Mouse (Mus musculus) ES-Bruce4 (cell line): ENCODE data around the gene Ppp1r1b. TPM values are rescaled to one million over a fixed set of nuclear protein-coding genes. Genes with fewer than 3 reads are reported as not detected.
A peak's percentile ranks its signal among the peaks of the same experiment; 100 is the strongest.

Source experiments
- H3K27ac ChIP-seq: 2 replicates; pipeline ENCODE4 v1.5.1; 2012; ENCODE audit warnings: low read length, inconsistent platforms; ENCODE audit not compliant: insufficient read depth
- H3K27me3 ChIP-seq: 2 replicates; pipeline ENCODE4 v1.6.1; 2012; ENCODE audit warnings: mild to moderate bottlenecking, low read length, inconsistent platforms; ENCODE audit not compliant: control insufficient read depth, poor library complexity, insufficient read depth, severe bottlenecking
- H3K36me3 ChIP-seq: 2 replicates; pipeline ENCODE4 v1.6.1; 2012; ENCODE audit warnings: inconsistent platforms, mild to moderate bottlenecking, low read length, moderate library complexity; ENCODE audit not compliant: control insufficient read depth, poor library complexity, insufficient read depth, severe bottlenecking
- H3K4me1 ChIP-seq: one replicate; pipeline ENCODE4 v1.8.1; 2011; ENCODE audit warnings: low read length; ENCODE audit not compliant: control insufficient read depth, insufficient read depth
- H3K4me3 ChIP-seq: 2 replicates; pipeline ENCODE4 v1.5.1; 2011; ENCODE audit warnings: low read depth, mild to moderate bottlenecking, low read length
- H3K9ac ChIP-seq: 2 replicates; pipeline ENCODE4 v1.6.1; 2012; ENCODE audit warnings: low read depth, mild to moderate bottlenecking, inconsistent platforms; ENCODE audit not compliant: poor library complexity, severe bottlenecking
- H3K9me3 ChIP-seq: replicated peaks from 2 replicates; pipeline ENCODE4 v1.6.1; 2012; ENCODE audit warnings: mild to moderate bottlenecking, low read length, inconsistent platforms; ENCODE audit not compliant: control insufficient read depth, poor library complexity, insufficient read depth, severe bottlenecking
- CTCF ChIP-seq: IDR thresholded peaks from one replicate; pipeline ENCODE4 v1.8.1; 2011; ENCODE audit warnings: low read depth, low read length
- EP300 ChIP-seq: IDR thresholded peaks from 2 replicates; pipeline ENCODE4 v1.6.1; 2011; ENCODE audit warnings: low read depth, low read length; ENCODE audit not compliant: insufficient read depth
- POLR2A ChIP-seq: IDR thresholded peaks from one replicate; pipeline ENCODE4 v1.8.1; 2011; ENCODE audit warnings: low read length; ENCODE audit not compliant: insufficient read depth
- polyA plus RNA-seq: library from polyadenylated mRNA; stranded (reverse); fragments of >200 nt; gene quantifications from 2 replicates; pipeline ENCODE4 v1.2.4, GENCODE M21; 2011; ENCODE audit warnings: low read depth; ENCODE audit not compliant: missing spikeins, insufficient read depth, insufficient read length

The Ppp1r1b gene
- polyA plus RNA-seq, 1 experiment, result 1.5 TPM

DNA sequence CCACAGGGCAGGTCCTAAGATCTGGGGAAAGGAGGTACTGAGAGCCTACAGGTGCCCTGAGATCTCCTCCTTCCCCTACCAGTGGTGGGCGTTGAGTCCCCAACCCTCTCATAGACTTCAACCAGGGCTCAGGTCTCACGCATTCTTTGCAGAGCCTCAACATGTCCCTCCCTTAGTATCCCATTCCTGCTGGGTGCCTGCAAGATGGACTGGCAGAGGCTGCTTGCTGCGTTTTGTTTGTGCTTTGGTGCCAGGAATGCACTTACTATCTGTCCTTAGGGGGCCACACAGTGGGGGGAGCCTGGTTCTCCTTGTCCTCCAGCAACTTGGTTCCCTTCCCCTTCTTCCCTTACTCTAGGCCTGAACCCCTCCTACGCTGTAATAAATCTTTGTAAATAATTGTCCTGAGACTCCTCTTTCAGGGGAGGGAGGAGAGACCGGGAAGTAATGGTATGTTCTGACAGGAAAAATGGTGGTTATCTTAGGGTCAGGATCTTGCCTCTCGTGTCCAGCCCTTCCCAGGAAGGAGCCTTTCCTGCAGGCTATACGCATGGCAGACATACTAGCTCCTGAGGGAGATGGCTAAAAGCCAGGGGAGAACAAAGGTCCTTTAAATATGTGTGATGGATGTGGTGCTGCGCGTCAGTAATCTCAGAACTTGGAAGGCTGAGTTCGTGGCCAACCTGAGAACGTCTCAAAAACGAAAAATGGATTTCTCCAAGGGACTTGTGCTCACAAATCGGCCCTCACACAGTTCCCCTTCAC is 9.4 kb downstream of the Ppp1r1b start:
- H3K27ac ChIP-seq, result no peak overlapping the region
- no peak for TF ChIP-seq EP300
- no peak for TF ChIP-seq POLR2A
- TF ChIP-seq CTCF, result no peak
- H3K9ac ChIP-seq, result peak overlapping the region; percentile 51
- peaks cover 4% of the 10 kb centered on the region for H3K4me1 ChIP-seq
- H3K9me3 ChIP-seq, result no peaks in the 10 kb centered on the region
- no peaks in the 10 kb centered on the region for H3K27me3 ChIP-seq
- no peaks in the 10 kb centered on the region for H3K36me3 ChIP-seq
- H3K4me3 ChIP-seq, result peak overlapping the region; percentile 80

DNA sequence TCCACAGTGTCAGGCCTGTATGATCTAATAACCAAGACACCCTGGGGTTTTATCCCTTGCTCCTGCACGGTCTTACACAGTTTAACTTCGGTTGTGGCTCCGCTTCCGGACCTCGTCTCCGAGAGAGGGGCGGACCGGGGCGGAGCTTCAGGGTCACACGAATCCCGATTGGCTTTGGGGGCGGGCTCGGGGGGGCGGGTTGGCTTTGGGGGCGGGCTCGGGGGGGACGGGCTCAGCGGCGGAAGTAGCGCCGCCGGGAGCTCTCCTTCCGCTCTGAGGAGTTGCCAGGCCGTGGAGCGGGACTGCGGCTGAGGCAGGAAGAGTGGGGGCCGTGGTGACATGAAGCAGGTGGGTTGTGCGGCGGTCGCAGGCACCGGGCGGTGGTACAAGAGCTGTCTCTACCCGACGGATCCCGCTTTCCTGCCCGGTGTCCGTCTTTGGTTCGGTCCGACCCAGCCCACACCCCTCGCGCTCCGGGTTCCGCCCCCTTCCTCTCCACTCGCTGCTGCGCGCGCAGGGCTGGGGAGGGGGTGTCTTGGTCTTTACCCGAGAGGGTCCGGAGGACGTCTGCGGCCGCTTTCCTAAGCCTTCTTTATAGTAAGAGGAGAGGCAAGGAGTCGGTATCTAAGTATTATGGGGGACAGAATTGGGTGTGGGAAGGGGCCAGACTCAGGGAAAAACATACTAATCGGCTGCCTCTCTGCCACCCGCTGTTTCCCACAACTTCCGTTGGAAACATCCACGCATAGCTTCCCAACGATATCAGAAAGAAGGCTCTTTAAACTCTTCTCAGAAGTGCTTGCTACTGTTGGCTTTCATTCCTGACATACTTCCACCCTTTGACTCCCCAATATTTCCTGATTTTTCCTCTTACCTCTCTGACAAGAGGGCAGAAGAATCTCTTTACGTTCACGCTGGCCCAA is 10.2 kb downstream of the Ppp1r1b start, which contains the start of gene Stard3:
Gene Stard3, plus strand, starts transcription at position 208 of the 923 bp plus-strand sequence.
- no peak within 1 kb of the TSS for H3K27ac ChIP-seq
- H3K36me3 ChIP-seq, result no peaks in the 10 kb centered on the region
- H3K9ac ChIP-seq, result peak within 1 kb of the TSS; percentile 51
- H3K9me3 ChIP-seq, result no peaks in the 10 kb centered on the region
- H3K4me3 ChIP-seq, result peak within 1 kb of the TSS; percentile 89
- peak; percentile 42 for TF ChIP-seq POLR2A
- no peak for TF ChIP-seq EP300
- TF ChIP-seq CTCF, result no peak
- H3K4me1 ChIP-seq, result peaks cover 4% of the 10 kb centered on the region
- H3K27me3 ChIP-seq, result no peaks in the 10 kb centered on the region

DNA sequence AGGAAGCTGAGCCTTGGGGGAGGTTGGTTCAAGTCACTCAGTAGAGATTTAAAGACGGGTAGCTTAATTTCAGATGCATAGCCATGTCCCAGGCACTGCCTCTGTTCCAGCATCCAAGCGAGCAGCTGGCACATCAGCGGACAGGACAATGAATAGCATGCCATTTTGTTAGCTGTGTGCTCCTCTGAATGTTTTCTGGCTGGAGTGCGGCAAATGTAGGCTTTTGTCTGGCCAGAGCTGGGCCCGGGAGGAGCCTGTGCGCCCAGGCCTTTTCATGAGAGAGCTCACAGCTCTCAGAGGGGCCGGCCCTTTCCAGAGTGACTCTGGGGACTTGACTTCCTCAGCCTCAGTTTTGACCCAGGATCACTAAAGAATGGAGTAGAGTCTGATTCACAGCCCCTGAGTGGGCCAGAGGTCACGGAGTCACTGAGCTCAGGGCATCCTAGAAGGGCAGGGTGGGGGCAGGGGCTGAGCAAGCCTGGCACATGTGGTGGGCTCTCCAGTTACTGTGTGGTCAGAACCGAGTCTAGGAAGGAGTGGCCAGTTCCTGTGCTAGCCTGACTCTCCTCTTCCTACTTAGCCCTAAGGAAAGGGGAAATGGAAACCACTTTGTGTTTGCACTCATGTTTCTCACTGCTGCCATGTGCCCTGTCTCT is 12.8 kb downstream of the Ppp1r1b start:
- no peak for TF ChIP-seq EP300
- TF ChIP-seq CTCF, result no peak
- no peak for TF ChIP-seq POLR2A
- Histone ChIP-seq H3K36me3 (no peaks in the 10 kb centered on the region), H3K9ac (no peak overlapping the region), H3K4me1 (peaks cover 1% of the 10 kb centered on the region), H3K27me3 (no peaks in the 10 kb centered on the region), H3K27ac (no peak overlapping the region), H3K9me3 (no peaks in the 10 kb centered on the region), H3K4me3 (no peak overlapping the region)

DNA sequence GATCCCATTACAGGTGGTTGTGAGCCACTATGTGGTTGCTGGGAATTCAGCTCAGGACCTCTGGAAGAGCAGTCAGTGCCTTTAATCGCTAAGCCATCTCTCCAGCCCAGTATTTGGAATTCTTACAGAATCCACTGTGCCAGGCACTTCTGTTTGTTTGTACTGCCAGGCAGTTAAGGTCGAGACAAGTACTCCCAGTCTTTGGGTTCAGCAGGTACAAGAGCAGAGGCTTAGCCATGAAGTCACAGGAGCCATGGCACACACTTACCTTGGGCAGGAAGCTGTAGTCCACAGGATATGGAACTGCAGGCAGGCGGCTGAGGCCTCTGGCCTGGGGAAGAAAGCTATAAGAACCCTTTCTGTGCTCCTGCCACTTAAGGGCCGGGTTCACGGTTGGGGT is 15.6 kb downstream of the Ppp1r1b start:
- H3K4me3 ChIP-seq, result no peak overlapping the region
- no peak overlapping the region for H3K9ac ChIP-seq
- no peaks in the 10 kb centered on the region for H3K27me3 ChIP-seq
- no peaks in the 10 kb centered on the region for H3K9me3 ChIP-seq
- H3K4me1 ChIP-seq, result peaks cover 1% of the 10 kb centered on the region
- H3K36me3 ChIP-seq, result no peaks in the 10 kb centered on the region
- TF ChIP-seq CTCF (no peak), EP300 (no peak)
- H3K27ac ChIP-seq, result no peak overlapping the region

DNA sequence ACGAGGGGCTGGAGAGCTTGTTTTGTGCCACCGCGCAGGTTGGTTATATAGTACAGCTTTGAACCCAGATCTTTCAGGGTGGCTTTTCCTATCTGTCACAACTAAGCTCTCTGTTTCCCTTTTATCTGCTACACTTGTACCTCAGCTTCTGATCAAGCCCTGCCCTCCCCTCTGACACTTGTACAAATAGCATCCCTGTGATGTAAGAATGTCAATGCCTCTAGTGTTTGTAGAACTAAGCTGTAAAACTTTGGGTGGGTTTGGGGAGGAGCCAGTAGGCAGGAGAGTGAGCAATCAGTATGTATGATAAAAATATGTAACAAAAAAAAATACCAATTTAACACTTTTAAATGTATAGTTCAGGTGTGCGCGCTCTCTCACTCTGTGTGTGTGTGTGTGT is 16.2 kb downstream of the Ppp1r1b start:
- Histone ChIP-seq H3K9ac (no peak overlapping the region), H3K27ac (no peak overlapping the region), H3K27me3 (no peaks in the 10 kb centered on the region), H3K36me3 (no peaks in the 10 kb centered on the region), H3K4me1 (no peaks in the 10 kb centered on the region), H3K9me3 (no peaks in the 10 kb centered on the region), H3K4me3 (no peak overlapping the region)
- TF ChIP-seq EP300, result no peak
- no peak for TF ChIP-seq CTCF
- no peak for TF ChIP-seq POLR2A
